Mouse (Mus musculus) embryonic facial prominence, embryonic 11.5 days (tissue): ENCODE measurements around the gene Pola1. TPM values are rescaled to one million over a fixed set of nuclear protein-coding genes. Genes with fewer than 3 reads are reported as not detected.

Source experiments
- ATAC-seq: fragments of 200-750 bp; cut with Nextera tagmentation; replicated peaks from 2 replicates; pipeline ENCODE4 v1.8.0; 2017; ENCODE audit warnings: low read depth; ENCODE audit not compliant: insufficient number of reproducible peaks, low FRiP score, low TSS enrichment
- DNase-seq: peaks from one replicate; pipeline ENCODE4 v3.0.0-alpha.2; 2015; ENCODE audit warnings: low spot score
- H3K27ac ChIP-seq: fragments of 300-500 bp; sonication (generic); replicated peaks from 2 replicates; pipeline ENCODE4 v1.5.1; 2014; ENCODE audit warnings: mild to moderate bottlenecking, low read depth, low read length, control low read depth
- H3K27me3 ChIP-seq: fragments of 300-500 bp; sonication (generic); 2 replicates; pipeline ENCODE4 v1.6.1; 2014; ENCODE audit warnings: mild to moderate bottlenecking, low read length, moderate library complexity, mixed read lengths; ENCODE audit not compliant: control insufficient read depth, insufficient read depth
- H3K36me3 ChIP-seq: fragments of 300-500 bp; sonication (generic); replicated peaks from 2 replicates; pipeline ENCODE4 v1.6.1; 2014; ENCODE audit warnings: low read depth, mild to moderate bottlenecking, low read length, moderate library complexity, mixed read lengths; ENCODE audit not compliant: control insufficient read depth, insufficient read depth
- H3K4me1 ChIP-seq: fragments of 300-500 bp; sonication (generic); 2 replicates; pipeline ENCODE4 v1.6.1; 2014; ENCODE audit warnings: low read length, mixed read lengths; ENCODE audit not compliant: control insufficient read depth, insufficient read depth
- H3K4me2 ChIP-seq: fragments of 300-500 bp; sonication (generic); 2 replicates; pipeline ENCODE4 v1.6.1; 2014; ENCODE audit warnings: low read depth, mild to moderate bottlenecking, control low read depth, low read length, moderate library complexity
- H3K4me3 ChIP-seq: fragments of 300-500 bp; sonication (generic); 2 replicates; pipeline ENCODE4 v1.5.1; 2014; ENCODE audit warnings: low read depth, low read length, control low read depth
- H3K9ac ChIP-seq: fragments of 300-500 bp; sonication (generic); replicated peaks from 2 replicates; pipeline ENCODE4 v1.6.1; 2014; ENCODE audit warnings: mild to moderate bottlenecking, control low read depth, low read length
- H3K9me3 ChIP-seq: fragments of 300-500 bp; sonication (generic); replicated peaks from 2 replicates; pipeline ENCODE4 v1.6.1; 2016; ENCODE audit warnings: mild to moderate bottlenecking, low read length, inconsistent platforms, mixed read lengths; ENCODE audit not compliant: control insufficient read depth
- WGBS: fragments of 180-500 bp; shearing (Covaris S2); extraction: QIAGEN DNeasy Blood & Tissue Kit; methylation state at CpG from one replicate; pipeline ENCODE4 v1.1.7; 2014; 5-methylcytosine and 5-hydroxymethylcytosine counted together
- polyA plus RNA-seq: library from polyadenylated mRNA; unstranded; fragments of >200 nt; fragmentation: Nextera tagmentation; extraction: Ambion mirVana; gene quantifications from 2 replicates; pipeline ENCODE4 v1.2.1, GENCODE M21; 2014

Gene Pola1
- polyA plus RNA-seq, 1 experiment from 2014 or later, result 22.6 TPM

DNA sequence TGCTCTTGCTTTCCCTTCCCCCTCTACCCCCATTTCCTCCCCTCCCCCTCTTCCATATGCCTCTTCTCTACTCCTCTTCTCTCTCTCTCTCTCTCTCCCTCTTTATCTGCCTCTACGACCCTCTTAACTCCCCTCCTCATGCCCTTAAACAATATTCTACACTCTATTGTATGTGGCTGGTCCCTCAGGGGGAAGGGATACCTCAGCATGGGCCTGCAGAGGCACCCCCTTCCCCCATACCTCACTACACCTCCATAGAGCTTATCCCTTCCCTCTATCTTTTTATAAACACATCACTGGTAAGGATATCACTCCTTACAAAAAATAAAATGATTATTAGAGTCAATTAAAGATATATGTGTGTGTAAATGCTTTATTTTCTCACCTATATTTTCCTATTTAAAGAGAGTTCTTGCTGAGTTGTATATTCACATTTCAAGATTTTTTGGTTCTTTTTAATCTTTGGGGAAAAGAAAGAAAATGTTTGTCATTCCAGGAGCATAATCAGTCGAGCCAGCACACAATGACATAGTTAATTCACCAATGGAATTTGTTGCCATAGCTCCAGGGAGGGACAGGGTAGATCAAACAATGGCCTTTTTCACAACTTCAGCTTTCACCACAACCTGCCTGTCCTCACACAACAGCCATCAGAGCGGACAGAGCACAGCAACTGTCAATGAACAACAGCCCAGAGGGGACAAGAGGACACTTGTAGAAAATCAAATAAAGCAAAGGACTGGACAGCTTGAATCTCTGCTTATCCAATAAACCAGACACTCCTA, 22.5 kb upstream of the Pola1 start, which contains the start of gene Pcyt1b:
Pcyt1b (plus strand) TSS at position 646 of the 785 bp plus-strand sequence.
- Histone ChIP-seq H3K9me3 (no peaks in the 10 kb centered on the region), H3K4me1 (no peaks in the 10 kb centered on the region), H3K4me3 (no peak within 1 kb of the TSS), H3K27ac (no peak within 1 kb of the TSS), H3K4me2 (no peak within 1 kb of the TSS), H3K36me3 (no peaks in the 10 kb centered on the region), H3K9ac (no peak within 1 kb of the TSS), H3K27me3 (no peaks in the 10 kb centered on the region)
- WGBS, result 35% methylated on average over 3 of the region's 3 CpGs
- no peak for ATAC-seq
- peak; percentile 0 for DNase-seq

- Histone ChIP-seq H3K9me3 (no peaks in the 10 kb centered on the region), H3K4me2 (no peak overlapping the region), H3K9ac (no peak overlapping the region), H3K27me3 (no peaks in the 10 kb centered on the region), H3K36me3 (no peaks in the 10 kb centered on the region), H3K27ac (no peak overlapping the region), H3K4me3 (no peak overlapping the region), H3K4me1 (no peaks in the 10 kb centered on the region)
- no peak for DNase-seq
- ATAC-seq, result no peak
- WGBS, result 90% methylated on average over 2 of the region's 2 CpGs
Observed at GRCm38 (mm10) chrX:93650738-93651137, 18.8 kb upstream of the Pola1 start.

GRCm38 (mm10) chrX:93644022-93644421, 12.1 kb upstream of the Pola1 start:
- H3K27ac ChIP-seq, result no peak overlapping the region
- no peaks in the 10 kb centered on the region for H3K27me3 ChIP-seq
- H3K36me3 ChIP-seq, result no peaks in the 10 kb centered on the region
- no peaks in the 10 kb centered on the region for H3K4me1 ChIP-seq
- H3K4me3 ChIP-seq, result no peak overlapping the region
- no peak overlapping the region for H3K9ac ChIP-seq
- no peaks in the 10 kb centered on the region for H3K9me3 ChIP-seq
- ATAC-seq, result no peak
- no peak overlapping the region for H3K4me2 ChIP-seq
- no peak for DNase-seq

- Histone ChIP-seq H3K27me3 (no peaks in the 10 kb centered on the region), H3K4me1 (no peaks in the 10 kb centered on the region), H3K9ac (no peak overlapping the region), H3K4me2 (no peak overlapping the region), H3K9me3 (no peaks in the 10 kb centered on the region), H3K27ac (no peak overlapping the region), H3K36me3 (no peaks in the 10 kb centered on the region), H3K4me3 (no peak overlapping the region)
- ATAC-seq (no peak), DNase-seq (no peak)
- WGBS, result 86% methylated on average over 3 of the region's 3 CpGs
Observed at GRCm38 (mm10) chrX:93643600-93643999, 11.6 kb upstream of the Pola1 start.

DNA sequence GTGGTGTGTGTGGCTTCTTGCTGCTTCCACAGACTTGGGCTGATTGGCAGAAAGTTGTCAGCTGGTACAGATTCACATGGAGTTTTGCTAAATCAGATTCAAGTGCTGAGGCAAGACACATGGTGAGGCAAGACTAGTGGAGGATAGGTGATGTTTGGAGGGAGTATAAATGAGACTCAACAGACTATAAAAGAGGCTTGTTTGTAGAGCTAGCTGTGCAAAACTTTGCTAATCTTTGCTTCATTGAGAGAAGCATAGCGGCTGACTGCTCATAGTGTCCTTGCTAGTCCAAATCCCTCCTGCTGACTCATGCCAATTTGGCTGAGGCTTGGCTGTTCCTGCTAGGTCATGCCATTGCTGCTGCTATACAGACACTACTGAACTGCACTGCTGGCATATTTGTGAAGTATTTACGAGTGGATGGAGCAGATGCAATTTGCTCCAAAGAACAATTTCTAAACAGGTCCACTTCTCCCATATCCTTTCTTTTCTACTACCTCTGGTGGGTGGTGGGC, 3.0 kb upstream of the Pola1 start:
- DNase-seq (no peak), ATAC-seq (no peak)
- no peaks in the 10 kb centered on the region for H3K36me3 ChIP-seq
- no peaks in the 10 kb centered on the region for H3K27me3 ChIP-seq
- no peaks in the 10 kb centered on the region for H3K4me1 ChIP-seq
- no peak overlapping the region for H3K9ac ChIP-seq
- H3K4me2 ChIP-seq, result no peak overlapping the region
- no peak overlapping the region for H3K4me3 ChIP-seq
- WGBS, result 83% methylated on average over 2 of the region's 2 CpGs
- H3K9me3 ChIP-seq, result no peaks in the 10 kb centered on the region
- H3K27ac ChIP-seq, result no peak overlapping the region

DNA sequence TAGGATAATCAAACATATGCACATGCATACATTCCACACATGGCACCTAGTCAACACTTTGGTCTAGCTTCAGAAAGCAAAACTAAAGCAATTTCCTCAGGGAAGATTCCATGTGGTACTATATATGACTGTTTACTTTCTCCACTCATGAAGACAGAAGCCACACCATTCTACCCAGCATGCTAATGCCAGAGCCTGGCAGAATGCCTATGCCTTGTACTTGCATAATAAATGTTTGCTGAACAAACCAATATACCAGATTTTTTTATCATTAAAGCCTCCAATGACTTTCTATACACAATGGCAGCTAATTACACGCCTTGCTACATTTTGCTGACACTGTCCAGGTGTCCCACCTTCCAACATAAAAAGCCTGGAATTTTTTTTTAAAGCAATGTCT, 1.7 kb downstream of the Pola1 start:
- H3K27me3 ChIP-seq, result no peaks in the 10 kb centered on the region
- no peak overlapping the region for H3K4me3 ChIP-seq
- no peaks in the 10 kb centered on the region for H3K36me3 ChIP-seq
- no peak overlapping the region for H3K4me2 ChIP-seq
- no peak for ATAC-seq
- no peak overlapping the region for H3K9ac ChIP-seq
- DNase-seq, result no peak
- H3K27ac ChIP-seq, result no peak overlapping the region
- H3K4me1 ChIP-seq, result no peaks in the 10 kb centered on the region
- H3K9me3 ChIP-seq, result no peaks in the 10 kb centered on the region
- 78% methylated on average over 1 of the region's 1 CpGs for WGBS

GRCm38 (mm10) chrX:93602214-93602613, 29.7 kb downstream of the Pola1 start:
- H3K9me3 ChIP-seq, result no peaks in the 10 kb centered on the region
- no peak for DNase-seq
- H3K36me3 ChIP-seq, result no peaks in the 10 kb centered on the region
- WGBS, result 79% methylated on average over 1 of the region's 1 CpGs
- H3K4me3 ChIP-seq, result no peak overlapping the region
- no peak overlapping the region for H3K4me2 ChIP-seq
- H3K4me1 ChIP-seq, result no peaks in the 10 kb centered on the region
- H3K9ac ChIP-seq, result no peak overlapping the region
- H3K27me3 ChIP-seq, result no peaks in the 10 kb centered on the region
- H3K27ac ChIP-seq, result no peak overlapping the region
- no peak for ATAC-seq

- H3K27ac ChIP-seq, result no peak overlapping the region
- H3K4me3 ChIP-seq, result no peak overlapping the region
- H3K9me3 ChIP-seq, result no peaks in the 10 kb centered on the region
- no peaks in the 10 kb centered on the region for H3K4me1 ChIP-seq
- H3K36me3 ChIP-seq, result no peaks in the 10 kb centered on the region
- no peak for ATAC-seq
- 97% methylated on average over 4 of the region's 4 CpGs for WGBS
- no peak for DNase-seq
- H3K9ac ChIP-seq, result no peak overlapping the region
- no peak overlapping the region for H3K4me2 ChIP-seq
- no peaks in the 10 kb centered on the region for H3K27me3 ChIP-seq
Observed at GRCm38 (mm10) chrX:93594283-93594682, 37.7 kb downstream of the Pola1 start.
